Mouse (Mus musculus) midbrain, embryonic 10.5 days (tissue): ENCODE results near the gene Rinl. TPM values are rescaled to one million over a fixed set of nuclear protein-coding genes. Genes with fewer than 3 reads are reported as not detected.

Experiments
- DNase-seq: peaks from one replicate; pipeline ENCODE4 v3.0.0-alpha.2; 2017; ENCODE audit warnings: low spot score
- H3K27ac ChIP-seq: fragments of 300-500 bp; sonication (generic); replicated peaks from 2 replicates; pipeline ENCODE4 v1.5.1; 2016; ENCODE audit warnings: mild to moderate bottlenecking
- H3K27me3 ChIP-seq: fragments of 300-500 bp; sonication (generic); 2 replicates; pipeline ENCODE4 v1.6.1; 2016; ENCODE audit warnings: low read depth, mild to moderate bottlenecking; ENCODE audit not compliant: poor library complexity, severe bottlenecking
- H3K36me3 ChIP-seq: fragments of 300-500 bp; sonication (generic); 2 replicates; pipeline ENCODE4 v1.6.1; 2016; ENCODE audit warnings: mild to moderate bottlenecking, moderate library complexity
- H3K4me1 ChIP-seq: fragments of 300-500 bp; sonication (generic); 2 replicates; pipeline ENCODE4 v1.6.1; 2016
- H3K4me3 ChIP-seq: fragments of 300-500 bp; sonication (generic); 2 replicates; pipeline ENCODE4 v1.5.1; 2016; ENCODE audit warnings: mild to moderate bottlenecking, moderate library complexity
- H3K9me3 ChIP-seq: fragments of 300-500 bp; sonication (generic); replicated peaks from 2 replicates; pipeline ENCODE4 v1.6.1; 2016; ENCODE audit warnings: mild to moderate bottlenecking
- WGBS: fragments of 180-500 bp; shearing (Covaris S2); methylation state at CpG from one replicate; pipeline ENCODE4 v1.1.7; 2016; 5-methylcytosine and 5-hydroxymethylcytosine counted together
- polyA plus RNA-seq: library from polyadenylated mRNA; unstranded; fragments of >200 nt; fragmentation: Nextera tagmentation; extraction: Ambion mirVana; gene quantifications from 2 replicates; pipeline ENCODE4 v1.2.1, GENCODE M21; 2016

Gene Rinl
- polyA plus RNA-seq = 3.5 and 4.0 TPM in 2 replicates

DNA sequence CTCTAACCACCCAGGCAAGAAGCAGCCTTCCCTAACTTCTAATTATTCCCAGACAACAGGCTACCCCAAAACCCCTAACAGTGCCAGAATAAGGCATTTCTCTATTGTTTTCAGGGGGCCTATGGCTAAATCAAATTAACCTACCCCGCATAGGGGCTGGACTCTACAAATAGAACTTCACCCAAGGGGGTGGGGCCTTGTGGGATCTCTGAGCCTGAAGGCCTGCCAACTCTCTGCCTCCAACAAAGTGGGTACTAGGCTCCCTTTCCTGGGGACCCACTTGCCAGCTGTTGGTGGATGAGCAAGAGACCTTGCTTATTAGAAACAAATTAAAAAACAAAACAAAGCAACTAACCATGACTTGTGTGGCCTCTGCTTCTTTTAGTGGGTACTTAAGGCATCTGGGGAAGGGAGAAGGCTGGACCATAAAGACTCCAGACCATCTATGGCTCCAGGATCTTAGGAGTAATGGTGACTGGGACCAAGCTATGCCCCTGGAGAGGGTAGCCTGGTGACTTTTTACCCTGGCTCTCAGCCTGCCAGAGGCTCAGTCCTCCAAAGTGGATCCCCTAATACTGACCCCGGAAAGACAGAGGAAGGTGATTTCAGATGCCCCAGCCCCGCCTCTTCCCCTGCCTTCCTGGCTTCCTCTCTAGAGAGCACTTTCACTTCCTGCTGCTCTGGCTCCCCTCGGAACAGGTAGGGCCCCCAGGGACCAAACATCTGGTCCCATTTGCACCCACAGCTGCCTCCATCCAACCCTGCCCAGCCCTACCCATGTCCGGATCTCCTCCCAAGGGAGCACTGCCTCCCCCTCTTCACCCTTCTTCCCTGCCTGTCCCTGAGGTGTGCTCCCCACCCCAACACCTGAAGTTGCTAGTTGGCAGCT, at the start of gene Rinl:
TSS of gene Rinl (plus strand) at position 663 of the 889 bp plus-strand sequence.
- H3K27ac ChIP-seq = no peak within 1 kb of the TSS
- WGBS = 79% methylated on average over 5 of the region's 5 CpGs
- peaks cover 24% of the 10 kb centered on the region for H3K36me3 ChIP-seq

DNA sequence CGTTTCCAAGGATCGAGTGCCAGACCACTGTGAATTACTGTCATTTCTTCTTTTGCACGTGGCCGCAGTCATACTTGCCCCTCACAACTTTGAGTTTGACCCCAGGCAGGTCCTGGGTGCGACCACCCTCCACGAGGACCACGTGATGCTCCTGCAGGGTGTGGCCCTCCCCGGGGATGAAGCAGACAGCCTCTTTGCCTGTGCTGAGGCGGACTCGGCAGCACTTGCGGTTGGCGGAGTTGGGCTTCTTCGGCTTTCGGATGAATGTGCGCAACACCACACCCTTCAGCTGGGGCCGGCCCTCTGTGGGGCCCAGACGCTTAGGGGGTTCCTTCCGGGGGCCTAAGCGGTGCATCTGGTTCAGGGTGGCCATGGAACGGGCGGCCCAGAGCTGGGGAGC, 48.9 kb upstream of the Rinl start:
- Histone ChIP-seq H3K4me3 (peak overlapping the region; percentile 14; the same call in 1 of the 2 replicates), H3K36me3 (peaks cover 55% of the 10 kb centered on the region), H3K27ac (no peak overlapping the region), H3K27me3 (no peaks in the 10 kb centered on the region), H3K4me1 (peaks cover 19% of the 10 kb centered on the region), H3K9me3 (no peaks in the 10 kb centered on the region)
- no peak for DNase-seq
- 95% methylated on average over 21 of the region's 21 CpGs for WGBS

More for the DNA sequence above, at the start of gene Rinl:
- no peak for DNase-seq
- H3K9me3 ChIP-seq = no peaks in the 10 kb centered on the region
- no peaks in the 10 kb centered on the region for H3K27me3 ChIP-seq
- H3K4me3 ChIP-seq = no peak within 1 kb of the TSS
- H3K4me1 ChIP-seq = peaks cover 19% of the 10 kb centered on the region

DNA sequence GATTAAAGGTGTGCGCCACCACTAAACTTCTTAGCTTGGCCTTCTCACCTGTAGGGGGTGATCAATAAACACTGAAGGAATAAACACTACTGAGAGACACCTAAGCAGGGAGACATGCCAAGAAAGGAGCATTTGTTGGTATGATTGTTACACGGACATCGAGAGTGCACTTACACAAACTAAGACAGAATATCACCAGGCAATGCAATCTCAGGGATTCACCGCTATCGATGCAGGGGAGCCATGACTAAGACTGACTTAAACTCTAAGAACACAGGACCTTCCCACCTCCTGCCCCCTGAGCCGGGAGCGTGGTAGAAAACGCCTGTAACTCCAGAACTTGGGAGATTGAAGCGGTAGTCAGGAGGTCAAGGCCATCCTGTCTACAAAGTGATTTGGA, 47.8 kb upstream of the Rinl start:
- H3K4me3 ChIP-seq = peak overlapping the region; percentile 81
- no peak for DNase-seq
- peaks cover 62% of the 10 kb centered on the region for H3K36me3 ChIP-seq
- peaks cover 19% of the 10 kb centered on the region for H3K4me1 ChIP-seq
- no peaks in the 10 kb centered on the region for H3K9me3 ChIP-seq
- H3K27ac ChIP-seq = peak overlapping the region; percentile 93
- H3K27me3 ChIP-seq = no peaks in the 10 kb centered on the region
- 46% methylated on average over 9 of the region's 9 CpGs for WGBS

DNA sequence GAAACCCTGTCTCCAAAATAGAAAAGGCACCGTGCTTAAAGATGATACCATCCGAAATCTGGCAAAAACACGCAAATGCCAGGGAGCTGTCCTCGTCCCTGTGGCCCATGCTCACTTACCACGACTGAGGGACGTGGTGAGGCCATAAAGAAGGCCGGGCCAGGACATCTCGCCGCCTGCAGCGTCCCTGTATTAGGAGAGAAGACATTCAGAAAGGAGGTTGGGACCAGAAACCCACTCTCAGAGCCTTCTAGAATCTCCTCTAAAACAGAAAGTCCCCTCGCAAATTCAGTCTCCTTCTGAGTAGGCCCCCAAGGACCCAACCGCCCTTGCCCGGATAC, 47.4 kb upstream of the Rinl start:
- no peaks in the 10 kb centered on the region for H3K27me3 ChIP-seq
- H3K36me3 ChIP-seq = peaks cover 62% of the 10 kb centered on the region
- no peak for DNase-seq
- peak overlapping the region; percentile 93 for H3K27ac ChIP-seq
- H3K9me3 ChIP-seq = no peaks in the 10 kb centered on the region
- 2% methylated on average over 13 of the region's 13 CpGs for WGBS
- H3K4me3 ChIP-seq = peak overlapping the region; percentile 81
- H3K4me1 ChIP-seq = peaks cover 19% of the 10 kb centered on the region

DNA sequence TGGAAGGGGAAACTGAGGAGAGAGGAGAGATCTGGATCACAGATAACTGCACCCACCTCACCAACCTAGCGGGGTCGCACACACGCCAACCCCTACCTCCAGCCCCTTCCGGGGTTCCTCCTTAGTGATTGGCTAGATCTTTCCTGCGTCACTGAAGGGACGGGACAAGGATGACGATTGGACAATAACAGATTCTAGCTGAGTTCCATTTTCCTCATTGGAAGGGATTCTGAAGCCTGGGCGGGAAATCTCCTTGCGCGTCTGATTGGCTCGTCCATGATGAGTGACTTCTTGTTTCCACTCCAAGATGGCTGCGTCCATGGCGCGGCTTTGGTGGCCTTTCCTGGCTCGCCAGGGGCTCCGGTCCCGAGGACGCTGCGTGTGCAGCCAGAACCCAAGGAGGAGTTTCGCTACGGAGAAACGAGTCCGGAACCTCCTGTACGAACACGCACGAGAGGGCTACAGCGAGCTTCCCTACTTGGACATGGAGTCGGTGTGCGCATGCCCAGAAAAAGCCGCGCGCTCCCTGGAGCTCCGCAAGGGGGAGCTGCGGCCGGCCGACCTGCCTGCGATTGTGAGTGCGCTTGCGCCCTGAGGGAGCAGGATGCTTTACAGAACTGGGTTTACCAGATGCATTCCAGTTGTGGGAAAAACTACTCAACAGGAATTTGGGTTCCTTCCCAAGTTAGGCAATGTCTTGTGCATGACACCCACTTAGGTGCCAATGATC, 46.9 kb upstream of the Rinl start, which contains the start of the genes Mrps12 and Sars2:
TSS of gene Mrps12 (minus strand) at position 112 of the 730 bp plus-strand sequence.
TSS of gene Sars2 (plus strand) at position 284 of the 730 bp plus-strand sequence.
- DNase-seq = peak; percentile 96
- Histone ChIP-seq H3K36me3 (peaks cover 62% of the 10 kb centered on the region), H3K27me3 (no peaks in the 10 kb centered on the region), H3K27ac (peak within 1 kb of the TSS; percentile 93), H3K4me3 (peak within 1 kb of the TSS; percentile 81), H3K9me3 (no peaks in the 10 kb centered on the region), H3K4me1 (peaks cover 19% of the 10 kb centered on the region)
- under 1% methylated on average over 39 of the region's 39 CpGs for WGBS

DNA sequence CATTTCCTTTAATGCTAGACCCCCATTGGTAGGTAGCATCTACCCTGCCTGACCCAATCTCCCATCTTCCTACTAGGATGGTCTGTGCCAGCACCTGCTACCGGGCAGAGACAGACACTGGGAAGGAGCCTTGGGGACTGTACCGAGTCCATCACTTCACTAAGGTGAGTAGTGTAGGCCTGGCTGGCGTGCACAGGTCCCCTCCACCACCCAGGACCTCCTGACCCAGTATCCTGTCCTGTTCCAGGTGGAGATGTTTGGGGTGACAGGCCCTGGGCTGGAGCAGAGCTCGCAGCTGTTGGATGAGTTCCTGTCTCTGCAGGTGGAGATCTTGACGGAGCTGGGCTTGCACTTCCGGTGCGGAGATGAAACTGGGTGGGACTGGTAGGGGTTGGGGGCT, 38.8 kb upstream of the Rinl start:
- Histone ChIP-seq H3K36me3 (peaks cover 85% of the 10 kb centered on the region), H3K9me3 (no peaks in the 10 kb centered on the region), H3K27ac (no peak overlapping the region), H3K27me3 (no peaks in the 10 kb centered on the region), H3K4me3 (no peak overlapping the region), H3K4me1 (no peaks in the 10 kb centered on the region)
- WGBS = 93% methylated on average over 7 of the region's 7 CpGs
- DNase-seq = no peak

DNA sequence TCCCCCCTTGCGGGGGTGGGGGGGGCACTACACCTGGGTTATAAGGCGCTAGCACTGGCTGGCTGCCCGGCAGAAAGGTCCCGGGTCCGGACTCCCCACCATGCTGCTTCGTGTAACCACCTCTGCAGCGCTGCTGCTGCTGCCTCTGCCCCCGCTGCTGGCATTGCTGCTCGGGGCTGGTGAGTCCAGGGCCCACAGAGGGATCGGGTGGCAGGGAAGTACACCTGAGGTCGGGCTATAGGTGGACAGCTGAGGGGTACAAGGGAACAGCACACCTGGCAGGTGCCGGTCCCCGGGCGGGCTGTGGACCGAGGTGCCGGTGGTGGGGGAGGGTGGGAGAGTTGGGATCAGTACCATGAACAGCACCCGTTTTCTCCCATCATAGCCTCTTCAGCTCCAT, 32.7 kb upstream of the Rinl start, which contains the start of gene Ccer2:
TSS of gene Ccer2 (plus strand) at position 96 of the 400 bp plus-strand sequence.
- 4% methylated on average over 17 of the region's 17 CpGs for WGBS
- no peak for DNase-seq
- Histone ChIP-seq H3K27ac (no peak within 1 kb of the TSS), H3K9me3 (no peaks in the 10 kb centered on the region), H3K4me3 (peak within 1 kb of the TSS; percentile 12), H3K36me3 (peaks cover 66% of the 10 kb centered on the region), H3K27me3 (peaks cover 25% of the 10 kb centered on the region), H3K4me1 (peaks cover 11% of the 10 kb centered on the region)

DNA sequence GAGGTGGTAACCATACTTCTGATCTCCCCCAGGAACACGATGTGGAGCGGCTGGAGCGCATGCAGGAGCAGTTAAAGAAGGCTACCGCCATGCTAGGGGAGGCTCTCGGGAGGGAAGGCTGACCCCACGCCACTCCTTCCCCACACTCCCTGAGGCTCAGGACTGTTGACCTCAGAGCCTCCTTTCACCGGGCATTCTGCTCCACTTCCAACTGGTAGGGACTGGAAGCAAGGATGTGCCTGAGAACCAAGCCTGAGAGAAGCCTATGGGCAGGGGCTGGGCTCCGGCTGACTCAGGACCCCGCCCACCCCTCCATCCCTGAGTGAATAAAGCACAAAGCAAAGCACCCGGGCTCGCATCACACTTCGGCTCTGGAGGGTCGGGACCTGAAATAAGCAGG, 30.1 kb upstream of the Rinl start:
- Histone ChIP-seq H3K4me1 (peaks cover 11% of the 10 kb centered on the region), H3K4me3 (no peak overlapping the region), H3K36me3 (peaks cover 57% of the 10 kb centered on the region), H3K27ac (no peak overlapping the region), H3K27me3 (peaks cover 25% of the 10 kb centered on the region), H3K9me3 (no peaks in the 10 kb centered on the region)
- DNase-seq = no peak
- 82% methylated on average over 13 of the region's 13 CpGs for WGBS

DNA sequence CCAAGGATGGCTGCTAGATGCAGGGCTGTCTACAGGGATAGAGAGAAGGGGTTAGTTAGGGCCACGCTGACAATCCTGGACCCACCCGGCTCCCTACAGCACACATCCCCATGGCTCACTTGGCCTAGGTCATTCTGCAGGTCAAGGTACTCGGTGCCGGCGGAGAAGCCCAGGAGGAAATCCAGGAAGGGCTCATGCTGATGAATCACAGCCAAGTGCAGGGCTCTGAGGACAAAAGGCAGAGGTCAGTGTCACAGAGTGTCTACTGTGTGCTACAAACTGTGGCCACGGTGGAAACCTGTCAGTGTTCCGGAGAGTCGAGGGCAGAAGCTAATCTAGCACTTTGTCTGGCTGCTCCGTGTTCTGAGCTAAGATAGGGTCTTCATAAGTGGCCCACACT, 26.9 kb upstream of the Rinl start:
- H3K4me1 ChIP-seq = peaks cover 15% of the 10 kb centered on the region
- no peak overlapping the region for H3K4me3 ChIP-seq
- peaks cover 6% of the 10 kb centered on the region for H3K27me3 ChIP-seq
- 95% methylated on average over 9 of the region's 9 CpGs for WGBS
- H3K27ac ChIP-seq = no peak overlapping the region
- H3K9me3 ChIP-seq = no peaks in the 10 kb centered on the region
- peaks cover 48% of the 10 kb centered on the region for H3K36me3 ChIP-seq
- DNase-seq = no peak

DNA sequence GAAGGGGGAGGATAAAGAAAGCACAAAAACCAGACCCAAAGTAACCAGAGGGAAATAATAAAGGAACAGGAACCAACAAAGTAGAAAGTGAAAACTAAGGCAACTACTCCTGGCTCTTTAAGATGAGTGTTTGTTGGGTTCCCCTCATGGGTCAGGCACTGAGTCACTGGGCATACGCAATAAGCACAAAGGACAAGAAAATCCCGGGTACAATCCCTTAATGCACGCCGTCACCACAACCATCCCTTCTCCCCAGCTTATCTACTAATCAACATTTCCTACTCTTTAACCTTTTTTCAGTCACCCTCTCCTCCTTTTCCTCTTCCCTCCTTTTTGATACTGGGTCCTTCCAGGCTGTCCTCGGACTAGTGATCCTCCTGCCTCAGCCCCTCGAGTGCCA, 23.6 kb upstream of the Rinl start:
- no peaks in the 10 kb centered on the region for H3K9me3 ChIP-seq
- H3K36me3 ChIP-seq = peaks cover 24% of the 10 kb centered on the region
- no peak for DNase-seq
- 88% methylated on average over 6 of the region's 6 CpGs for WGBS
- H3K4me3 ChIP-seq = peak overlapping the region; percentile 84
- no peak overlapping the region for H3K27ac ChIP-seq
- H3K27me3 ChIP-seq = no peaks in the 10 kb centered on the region
- peaks cover 35% of the 10 kb centered on the region for H3K4me1 ChIP-seq

DNA sequence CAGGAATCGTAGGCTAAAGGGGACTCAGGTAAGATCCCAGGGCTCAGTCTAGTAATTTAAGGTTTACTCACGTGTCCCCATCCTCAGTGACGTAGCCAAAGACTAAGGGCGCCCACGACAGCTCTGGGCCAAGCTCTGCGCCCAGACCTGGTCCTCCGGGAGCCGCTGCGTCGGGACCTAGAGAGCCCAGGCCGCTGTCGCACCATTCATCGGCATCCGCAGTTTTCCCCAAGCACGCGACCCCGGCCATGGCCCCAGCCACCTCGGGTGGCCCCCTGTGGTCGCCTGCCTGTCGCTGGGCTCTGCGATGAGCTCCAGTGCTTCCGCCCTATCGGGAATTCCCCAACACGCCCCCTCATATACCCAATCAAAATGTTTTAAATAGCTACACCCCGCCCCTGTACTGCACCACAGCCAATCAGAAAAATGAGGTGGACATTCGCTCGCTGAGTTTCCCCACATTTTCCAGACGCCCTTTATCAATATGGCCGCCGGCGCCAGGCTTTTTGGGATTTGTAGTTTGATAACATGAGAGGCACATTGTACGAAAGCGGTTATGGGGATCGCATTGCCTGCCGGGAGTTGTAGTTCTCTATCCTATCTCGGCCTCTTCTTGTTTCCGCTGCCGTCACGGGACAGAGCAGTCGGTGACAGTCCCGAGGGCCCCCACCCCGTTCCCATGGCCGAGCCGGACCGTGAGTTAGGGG, 22.4 kb upstream of the Rinl start, which contains the start of gene Sirt2:
TSS of gene Sirt2 (plus strand) at position 563 of the 707 bp plus-strand sequence.
- peak within 1 kb of the TSS; percentile 84 for H3K27ac ChIP-seq
- 1% methylated on average over 45 of the region's 45 CpGs for WGBS
- peaks cover 35% of the 10 kb centered on the region for H3K4me1 ChIP-seq
- H3K9me3 ChIP-seq = no peaks in the 10 kb centered on the region
- peaks cover 13% of the 10 kb centered on the region for H3K36me3 ChIP-seq
- H3K27me3 ChIP-seq = no peaks in the 10 kb centered on the region
- DNase-seq = peak; percentile 98
- peak within 1 kb of the TSS; percentile 84 for H3K4me3 ChIP-seq

DNA sequence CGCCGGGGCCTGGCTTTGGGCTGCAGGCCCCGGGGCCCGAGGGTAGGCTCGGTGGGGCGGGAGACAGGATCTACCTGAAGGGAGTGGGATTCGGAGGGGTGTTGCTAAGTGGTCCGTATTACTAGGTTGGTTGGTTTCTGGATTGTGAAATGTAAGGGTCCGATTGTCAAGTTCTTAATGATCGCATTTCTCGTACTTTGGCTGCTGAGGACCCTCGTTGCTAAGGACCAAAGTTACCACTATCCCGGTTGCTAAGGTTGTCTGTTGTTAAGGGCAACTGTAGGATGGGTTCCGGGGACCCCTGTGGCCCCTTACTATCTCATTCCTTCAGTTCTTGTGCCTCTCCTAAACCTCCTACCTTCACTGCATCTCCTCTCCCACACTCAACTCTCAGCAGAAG, 21.9 kb upstream of the Rinl start:
- peaks cover 11% of the 10 kb centered on the region for H3K36me3 ChIP-seq
- H3K9me3 ChIP-seq = no peaks in the 10 kb centered on the region
- peaks cover 35% of the 10 kb centered on the region for H3K4me1 ChIP-seq
- 4% methylated on average over 14 of the region's 14 CpGs for WGBS
- no peak for DNase-seq
- H3K27ac ChIP-seq = peak overlapping the region; percentile 84
- H3K4me3 ChIP-seq = peak overlapping the region; percentile 84
- H3K27me3 ChIP-seq = no peaks in the 10 kb centered on the region
